Mouse (Mus musculus): ENCODE measurements around the gene Pln.

The Pln gene

GRCm38 (mm10) chr10:53364311-53364710 lies 26.8 kb downstream of the Pln start:
- no peak for DNase-seq (ENCODE audit: low spot score)

GRCm38 (mm10) chr10:53367265-53367664 lies 29.8 kb downstream of the Pln start:
- no peak for DNase-seq (ENCODE audit: low spot score)

GRCm38 (mm10) chr10:53373885-53374578 lies 36.6 kb downstream of the Pln start:
- DNase-seq (ENCODE audit: low spot score): no peak

GRCm38 (mm10) chr10:53377096-53377495 lies 39.6 kb downstream of the Pln start:
- DNase-seq (ENCODE audit: low spot score): no peak

- no peak for DNase-seq (ENCODE audit: low spot score)
These were observed 40.8 kb downstream of the Pln start for GRCm38 (mm10) chr10:53378296-53378695.

GRCm38 (mm10) chr10:53378981-53379708 lies 41.7 kb downstream of the Pln start:
- peak; percentile 34 for DNase-seq (ENCODE audit: low spot score)

- peak; percentile 90 for DNase-seq (ENCODE audit: low spot score)
These were observed 42.2 kb downstream of the Pln start, which contains the start of gene Cep85l for GRCm38 (mm10) chr10:53379709-53380106. Cep85l (minus strand) TSS chr10:53379947.

- DNase-seq (ENCODE audit: low spot score): no peak
These were observed 45.4 kb downstream of the Pln start for GRCm38 (mm10) chr10:53382696-53383365.

GRCm38 (mm10) chr10:53384896-53385295 lies 47.4 kb downstream of the Pln start:
- no peak for DNase-seq (ENCODE audit: low spot score)

GRCm38 (mm10) chr10:53385438-53385837 lies 48.0 kb downstream of the Pln start:
- no peak for DNase-seq (ENCODE audit: low spot score)

GRCm38 (mm10) chr10:53388227-53388920 lies 50.9 kb downstream of the Pln start:
- DNase-seq (ENCODE audit: low spot score): no peak

GRCm38 (mm10) chr10:53394923-53395629 lies 57.6 kb downstream of the Pln start:
- no peak for DNase-seq (ENCODE audit: low spot score)

Measured in layer of hippocampus, adult 11-12 months (tissue).